Mouse (Mus musculus): ENCODE results near the gene Olfr78.

Gene Olfr78

DNA sequence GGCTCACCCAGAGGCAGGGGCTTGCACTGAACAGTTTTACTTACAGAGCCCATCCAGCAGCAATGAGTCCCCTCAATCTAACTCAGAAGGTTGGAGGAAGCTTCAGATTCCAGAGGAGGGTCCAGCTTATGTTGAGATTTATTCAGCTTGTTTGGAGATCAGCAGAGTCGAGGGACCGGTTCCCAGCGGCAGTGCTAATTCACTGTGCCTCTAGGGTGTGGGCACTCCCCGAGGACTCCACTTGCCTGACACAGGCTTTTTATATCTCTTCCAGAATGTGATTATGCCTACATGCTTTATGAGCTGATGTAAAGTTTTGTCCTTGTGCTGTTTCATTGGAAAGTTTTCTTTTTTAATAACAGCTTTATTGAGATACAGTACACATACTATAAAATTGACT is at the start of gene Olfr78, which contains the start of gene Olfr560:
TSS of gene Olfr78 (minus strand) at position 206 of the 400 bp plus-strand sequence.
TSS of gene Olfr560 (minus strand) at position 101 of the 400 bp plus-strand sequence.
- DNase-seq (ENCODE audit: low spot score) = peak; percentile 24

DNA sequence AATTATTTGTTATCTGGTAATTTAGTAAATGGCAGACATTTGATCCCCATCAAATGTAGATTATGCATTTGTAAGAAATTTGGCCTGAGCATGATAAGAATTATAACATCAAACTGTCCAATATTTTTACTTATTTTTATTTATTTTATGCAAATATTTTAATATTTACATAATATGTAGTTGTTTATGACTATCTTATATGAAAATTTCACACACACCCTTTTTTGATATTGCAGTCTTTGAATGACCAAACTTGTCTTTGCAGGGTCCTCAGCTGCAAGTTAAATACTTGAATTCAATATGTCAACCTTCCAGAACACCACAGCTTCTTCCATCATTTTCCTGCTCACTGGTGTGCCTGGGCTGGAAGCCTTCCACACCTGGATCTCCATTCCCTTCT is 43.9 kb upstream of the Olfr78 start, which contains the start of gene Olfr564:
TSS of gene Olfr564 (plus strand) at position 301 of the 400 bp plus-strand sequence.
- no peak for DNase-seq (ENCODE audit: low spot score)

DNA sequence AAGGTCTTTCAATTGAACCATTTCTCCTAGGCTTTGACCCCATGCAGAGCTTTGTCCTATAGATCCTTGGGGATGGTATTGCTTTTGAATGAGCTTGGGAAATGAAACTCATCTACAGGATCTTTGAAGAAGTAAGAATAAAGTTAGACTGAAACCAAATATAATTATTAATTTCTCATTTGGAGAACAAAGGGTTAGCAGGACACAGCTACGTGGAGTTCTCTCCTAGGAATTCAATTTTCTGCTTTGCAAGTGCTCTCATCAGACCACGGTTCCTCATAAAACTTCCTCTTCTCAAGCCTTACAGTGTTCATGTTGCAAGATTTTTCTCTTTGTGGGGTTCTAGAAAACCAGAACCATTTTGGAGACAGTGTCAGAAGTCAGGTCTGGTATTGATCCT is 11.7 kb upstream of the Olfr78 start, which contains the start of gene Olfr561:
TSS of gene Olfr561 (plus strand) at position 301 of the 400 bp plus-strand sequence.
- no peak for DNase-seq (ENCODE audit: low spot score)

DNA sequence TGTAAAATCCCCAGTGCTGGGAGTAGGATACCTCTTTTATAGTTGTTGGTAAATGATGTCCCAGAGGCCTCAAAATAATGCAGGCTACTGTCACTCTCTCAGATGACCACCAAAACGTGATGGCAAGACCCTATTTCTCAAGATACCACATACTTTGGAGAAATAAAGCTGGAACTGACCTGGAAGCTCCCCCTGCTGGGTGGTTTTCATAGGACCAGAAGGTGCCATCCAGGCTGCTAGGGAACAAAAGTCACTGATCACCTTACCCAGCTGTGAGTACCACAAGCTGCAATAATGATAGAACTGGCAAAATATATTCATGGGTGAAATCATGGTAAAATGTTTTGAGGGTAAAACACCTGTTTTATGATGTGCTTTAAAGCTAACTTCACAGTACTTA is 7.2 kb downstream of the Olfr78 start:
- no peak for DNase-seq (ENCODE audit: low spot score)

DNA sequence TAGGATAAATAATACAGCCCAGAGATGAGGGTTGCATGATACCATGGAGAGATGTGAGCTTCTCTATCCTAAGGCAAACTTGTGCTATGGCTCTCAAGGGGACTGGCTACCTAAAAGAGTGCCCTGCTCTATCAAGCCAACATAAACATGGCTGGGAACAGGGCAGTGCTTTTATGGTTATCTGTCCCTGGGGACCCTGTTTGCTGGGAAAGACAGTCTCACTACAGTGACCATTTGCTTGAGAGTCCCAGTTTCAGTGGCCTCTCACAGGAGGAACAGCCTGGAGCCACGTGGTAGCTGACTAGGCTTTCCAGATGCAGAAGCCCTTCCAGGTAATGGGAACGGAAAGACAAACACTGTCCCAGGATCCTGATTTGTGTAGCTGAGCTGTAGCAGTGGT is 21.6 kb downstream of the Olfr78 start:
- peak; percentile 53 for DNase-seq (ENCODE audit: low spot score)

DNA sequence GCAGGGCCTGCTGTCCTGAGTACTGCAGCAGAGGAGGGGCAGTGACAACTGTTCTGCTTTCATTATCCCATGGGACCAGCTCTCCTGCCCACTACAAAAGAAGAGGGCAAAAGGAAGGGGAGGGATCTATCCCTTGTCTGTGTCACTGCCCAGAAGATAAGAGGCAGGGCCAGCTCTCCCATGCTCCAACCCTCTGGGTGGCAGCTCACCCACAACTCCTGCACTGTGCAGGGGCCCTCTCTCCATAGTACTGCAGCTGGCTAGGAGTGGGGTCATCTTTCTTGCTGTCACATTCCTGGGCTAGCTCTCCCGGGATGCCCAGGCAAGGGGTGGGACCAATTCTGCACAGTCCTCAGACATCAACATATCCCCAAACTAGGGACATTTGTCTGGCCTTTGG is 25.5 kb downstream of the Olfr78 start:
- DNase-seq (ENCODE audit: low spot score) = no peak

DNA sequence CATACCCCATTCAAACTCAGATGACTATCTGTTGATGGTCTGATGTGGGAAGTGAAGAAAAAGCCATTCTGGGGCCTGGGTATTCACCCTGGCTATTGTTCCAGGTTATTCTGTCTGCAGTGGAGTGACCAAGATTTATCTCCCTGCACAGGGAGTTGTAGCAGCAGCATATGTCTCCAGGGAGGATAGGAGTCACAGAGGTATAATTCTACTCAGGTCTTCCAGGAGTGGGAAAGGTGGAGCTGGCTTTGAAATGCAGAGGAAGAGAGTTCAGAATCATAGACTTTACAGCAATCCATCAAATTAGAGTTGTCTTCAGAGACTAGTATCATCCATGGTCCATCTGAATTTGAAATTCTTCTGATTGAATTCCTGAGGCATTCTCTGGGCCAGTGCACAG is 31.9 kb downstream of the Olfr78 start, which contains the start of gene Olfr559:
TSS of gene Olfr559 (minus strand) at position 101 of the 400 bp plus-strand sequence.
- no peak for DNase-seq (ENCODE audit: low spot score)

DNA sequence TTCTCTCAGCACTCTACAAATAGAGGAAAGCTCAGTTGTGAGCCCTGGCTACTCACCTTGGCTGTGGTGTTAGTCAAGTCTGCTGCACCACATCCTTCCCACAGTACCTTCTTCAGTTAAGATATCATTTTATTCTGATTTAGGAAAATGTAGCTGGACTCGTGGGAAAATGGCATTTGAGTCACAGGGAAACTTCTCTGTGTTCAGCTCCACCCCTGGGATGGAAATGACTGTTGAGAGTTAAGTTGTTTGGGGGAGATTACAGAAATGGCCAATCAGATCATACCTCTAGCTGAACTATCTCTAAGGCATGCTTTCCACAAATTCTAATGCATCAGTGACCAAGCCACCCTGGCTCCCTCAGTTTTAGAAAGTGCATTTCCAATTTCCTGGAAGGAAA is 40.3 kb downstream of the Olfr78 start, which contains the start of gene Olfr33:
TSS of gene Olfr33 (minus strand) at position 101 of the 400 bp plus-strand sequence.
- no peak for DNase-seq (ENCODE audit: low spot score)

DNA sequence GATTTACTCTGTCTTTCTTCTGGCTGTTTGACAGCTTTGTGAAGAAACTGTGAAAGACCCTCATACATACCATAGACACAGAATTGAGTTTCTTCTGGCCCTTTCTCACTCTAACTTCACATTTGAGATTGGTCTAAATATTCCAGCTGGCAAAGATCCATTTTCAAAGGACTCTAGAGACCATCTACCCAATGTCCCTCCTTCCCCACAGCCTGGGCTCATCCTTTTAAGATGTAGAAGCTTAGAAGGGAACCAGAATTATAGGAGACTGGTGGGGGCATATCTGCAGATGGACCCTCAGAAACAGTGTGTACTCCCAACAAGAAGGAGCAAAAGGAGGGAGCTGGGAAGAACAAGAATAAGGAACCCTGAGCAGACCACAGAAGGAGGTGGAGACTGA is 57.4 kb downstream of the Olfr78 start, which contains the start of gene Olfr558:
TSS of gene Olfr558 (plus strand) at position 301 of the 400 bp plus-strand sequence.
- no peak for DNase-seq (ENCODE audit: low spot score)

DNA sequence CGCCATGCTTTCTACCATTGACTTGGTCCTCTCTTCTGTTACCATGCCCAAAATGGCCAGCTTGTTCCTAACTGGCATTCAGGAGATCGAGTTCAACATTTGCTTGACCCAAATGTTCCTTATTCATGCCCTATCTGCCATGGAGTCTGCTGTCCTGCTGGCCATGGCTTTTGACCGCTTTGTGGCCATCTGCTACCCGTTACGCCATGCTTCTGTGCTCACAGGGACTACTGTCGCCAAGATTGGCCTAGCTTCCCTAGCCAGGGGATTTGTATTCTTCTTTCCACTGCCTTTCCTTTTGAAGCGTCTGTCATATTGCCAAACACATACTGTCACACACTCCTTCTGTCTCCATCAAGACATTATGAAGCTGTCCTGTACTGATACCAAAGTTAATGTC is 60.8 kb downstream of the Olfr78 start:
- no peak for DNase-seq (ENCODE audit: low spot score)

DNA sequence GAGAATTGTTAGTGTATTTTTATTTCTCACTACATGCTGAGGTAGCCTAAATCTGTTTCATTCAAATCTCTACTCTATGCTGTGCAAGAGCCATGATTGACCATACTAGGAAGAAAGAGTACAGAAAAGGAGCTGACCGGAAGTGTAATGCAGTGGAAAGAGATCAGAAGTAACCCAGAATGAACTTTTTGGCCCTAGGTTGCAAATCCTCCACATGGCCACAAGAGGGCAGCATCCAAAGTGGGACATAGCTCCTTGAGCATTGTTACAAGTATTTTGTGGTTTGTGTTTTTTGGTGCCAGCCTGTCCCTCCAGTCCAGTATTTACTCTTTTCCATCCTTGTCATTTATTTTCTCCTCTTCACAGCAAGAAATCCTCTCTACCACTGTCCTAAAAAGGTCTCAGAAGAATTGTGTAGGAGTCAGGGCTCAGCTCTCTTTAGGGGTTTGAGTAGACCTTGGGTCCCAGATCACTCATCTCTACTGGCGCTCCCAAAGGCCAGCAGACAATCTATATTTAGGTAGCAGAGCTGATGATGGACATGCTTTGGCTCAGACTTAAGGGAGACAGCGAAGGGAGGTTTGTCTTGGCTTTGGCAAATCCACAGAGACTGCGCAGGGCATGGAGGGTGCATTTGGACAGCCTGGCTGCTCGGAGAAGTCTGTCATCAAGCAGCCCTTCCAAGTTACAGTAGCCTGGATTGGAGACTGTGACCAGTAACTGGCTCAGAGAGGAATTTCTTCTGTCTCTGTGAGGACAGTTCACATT is 63.7 kb downstream of the Olfr78 start, which contains the start of gene Olfr557:
TSS of gene Olfr557 (plus strand) at position 553 of the 768 bp plus-strand sequence.
- peak; percentile 62 for DNase-seq (ENCODE audit: low spot score)
